Mouse (Mus musculus): ENCODE results near the gene AI467606.

Gene AI467606

GRCm38 (mm10) chr7:127121911-127122270 lies 30.7 kb downstream of the AI467606 start, which contains the start of gene Qprt:
Gene Qprt, minus strand, starts transcription at chr7:127122226.
- no peak for DNase-seq (ENCODE audit: low spot score)

- DNase-seq (ENCODE audit: low spot score): no peak
These were observed 38.5 kb downstream of the AI467606 start for GRCm38 (mm10) chr7:127129638-127130037.

- no peak for DNase-seq (ENCODE audit: low spot score)
These were observed 42.0 kb downstream of the AI467606 start for GRCm38 (mm10) chr7:127133125-127133524.

GRCm38 (mm10) chr7:127134821-127135447 lies 43.8 kb downstream of the AI467606 start:
- DNase-seq (ENCODE audit: low spot score): no peak

- DNase-seq (ENCODE audit: low spot score): no peak
These were observed 45.3 kb downstream of the AI467606 start for GRCm38 (mm10) chr7:127136181-127137071.

- DNase-seq (ENCODE audit: low spot score): no peak
These were observed 46.3 kb downstream of the AI467606 start, which contains the start of gene Spn for GRCm38 (mm10) chr7:127137262-127138017. Gene Spn, minus strand, starts transcription at chr7:127137823.

- DNase-seq (ENCODE audit: low spot score): peak; percentile 67
These were observed 47.9 kb downstream of the AI467606 start for GRCm38 (mm10) chr7:127139100-127139499.

GRCm38 (mm10) chr7:127139562-127139961 lies 48.4 kb downstream of the AI467606 start:
- DNase-seq (ENCODE audit: low spot score): no peak

GRCm38 (mm10) chr7:127140623-127141404 lies 49.7 kb downstream of the AI467606 start:
- DNase-seq (ENCODE audit: low spot score): no peak

GRCm38 (mm10) chr7:127142214-127142613 lies 51.1 kb downstream of the AI467606 start:
- no peak for DNase-seq (ENCODE audit: low spot score)

- DNase-seq (ENCODE audit: low spot score): no peak
These were observed 51.5 kb downstream of the AI467606 start for GRCm38 (mm10) chr7:127142666-127143065.
